Mouse (Mus musculus) bone marrow, adult 2 months (tissue): ENCODE results near the gene Tmem132c.

Experiments
- CTCF ChIP-seq: fragments of 200-500 bp; IDR thresholded peaks from 2 replicates; pipeline ENCODE4 v1.5.1; 2011; ENCODE audit warnings: low read length, control low read depth; ENCODE audit not compliant: control insufficient read depth, insufficient read depth
- POLR2A ChIP-seq: fragments of 200-500 bp; IDR thresholded peaks from 2 replicates; pipeline ENCODE4 v1.6.1; 2011; ENCODE audit warnings: low read depth, mild to moderate bottlenecking, control low read depth, low read length, borderline replicate concordance; ENCODE audit not compliant: control insufficient read depth

DNA sequence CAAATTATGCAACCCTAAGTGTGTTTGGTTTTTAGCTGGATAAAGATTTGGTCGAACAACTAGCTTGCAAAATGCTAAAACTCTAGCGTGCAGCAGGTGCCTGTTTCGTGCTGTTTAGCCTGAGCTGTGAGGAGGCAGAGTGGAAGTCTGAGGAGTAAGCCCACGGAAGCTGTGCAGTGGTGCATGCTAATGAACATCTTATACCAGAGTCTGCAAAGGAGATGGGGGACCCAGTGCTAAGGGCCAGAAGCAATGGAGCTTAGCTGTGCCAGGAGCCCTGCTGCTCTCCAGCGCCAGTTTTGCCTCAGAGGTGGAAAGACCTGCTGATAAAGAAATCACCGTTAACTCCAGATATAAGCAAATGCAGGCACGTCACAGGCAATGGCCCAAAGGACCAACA lies 212.5 kb downstream of the Tmem132c start:
- TF ChIP-seq POLR2A = no peak
- TF ChIP-seq CTCF = no peak
